In genomic region chr14:41112944-41113343, GRCm38 (mm10) we compare ENCODE assay signal across 41 mouse cellular contexts. TPM values are rescaled to one million over a fixed set of nuclear protein-coding genes. Genes with fewer than 3 reads are reported as not detected.
"Had no signal": no experiment of that assay in that cellular context is flagged by ENCODE, and none has a peak within 500 bp of the region (broad histone marks: within the 10 kb centered on the region; RNA-seq: fewer than 3 reads in every experiment).

No protein-coding gene starts in this region.

- H3K4me2 ChIP-seq: heart, embryonic 11.5 days; heart, embryonic 13.5 days; heart, embryonic 15.5 days; hindbrain, embryonic 13.5 days; hindbrain, embryonic 15.5 days; kidney, embryonic 15.5 days; limb, embryonic 13.5 days; limb, embryonic 15.5 days had no signal

- H3K9ac ChIP-seq: forebrain, postnatal 0 days; heart, embryonic 13.5 days; heart, embryonic 15.5 days; hindbrain, embryonic 13.5 days; hindbrain, embryonic 15.5 days; kidney, embryonic 15.5 days; limb, embryonic 13.5 days; limb, embryonic 15.5 days had no signal

- DNase-seq: forebrain, postnatal 0 days; gastrocnemius, postnatal 14 days; gastrocnemius, postnatal 36 days; heart, adult 2 months; heart, postnatal 14 days; heart, postnatal 36 days; kidney, adult 11 months; kidney, adult 2 months; kidney, adult 9 months; kidney, postnatal 14 days; kidney, postnatal 36 days; layer of hippocampus, adult 9-11 months; layer of hippocampus, postnatal 36 days; left cerebral cortex, postnatal 4 days had no signal

- H3K27me3 ChIP-seq: heart, embryonic 13.5 days; heart, embryonic 15.5 days; hindbrain, embryonic 13.5 days; hindbrain, embryonic 15.5 days; kidney, embryonic 15.5 days; limb, embryonic 13.5 days; limb, embryonic 15.5 days had no signal

- ATAC-seq: forebrain, postnatal 0 days; hindbrain, postnatal 0 days; intestine, embryonic 16.5 days had no signal

- H3K36me3 ChIP-seq: heart, embryonic 13.5 days; heart, embryonic 15.5 days; hindbrain, embryonic 13.5 days; hindbrain, embryonic 15.5 days; kidney, embryonic 15.5 days; limb, embryonic 13.5 days; limb, embryonic 15.5 days had no signal

- H3K9me3 ChIP-seq: heart, embryonic 13.5 days; heart, embryonic 15.5 days; hindbrain, embryonic 13.5 days; hindbrain, embryonic 15.5 days; kidney, embryonic 15.5 days; limb, embryonic 13.5 days; limb, embryonic 15.5 days had no signal

- H3K27ac ChIP-seq: heart, adult 2 months; heart, embryonic 13.5 days; heart, embryonic 15.5 days; hindbrain, embryonic 13.5 days; hindbrain, embryonic 15.5 days; hindbrain, postnatal 0 days; kidney, embryonic 15.5 days; kidney, postnatal 0 days; limb, embryonic 13.5 days; limb, embryonic 15.5 days had no signal

- H3K4me3 ChIP-seq: heart, adult 2 months; heart, embryonic 13.5 days; heart, embryonic 15.5 days; hindbrain, embryonic 13.5 days; hindbrain, embryonic 15.5 days; kidney, embryonic 15.5 days; limb, embryonic 13.5 days; limb, embryonic 15.5 days had no signal

- H3K4me1 ChIP-seq: hindbrain, embryonic 13.5 days; hindbrain, embryonic 15.5 days; kidney, embryonic 15.5 days; limb, embryonic 13.5 days; limb, embryonic 15.5 days had no signal

RNA-seq across cellular contexts. Expression of gene Mat1a, which starts 8.1 kb away (rescaled TPM):
- total RNA-seq: forebrain, postnatal 0 days; gastrocnemius, postnatal 14 days; heart, adult 2 months; heart, postnatal 36 days; hematopoietic stem cell, adult 5-6 weeks; hindbrain, postnatal 0 days; layer of hippocampus, adult 18-20 months; layer of hippocampus, postnatal 14 days; layer of hippocampus, postnatal 36 days; left cerebral cortex, adult 18-20 months; left cerebral cortex, adult 8-10 months; left cerebral cortex, postnatal 10 days; left cerebral cortex, postnatal 25 days; left cerebral cortex, postnatal 4 days had no signal
- polyA plus RNA-seq: forebrain, postnatal 0 days; hindbrain, embryonic 11.5 days; hindbrain, embryonic 13.5 days; hindbrain, embryonic 15.5 days; hindbrain, postnatal 0 days; large intestine, adult 2 months; limb, embryonic 11.5 days; limb, embryonic 13.5 days had no signal

RNA-seq across cellular contexts. Expression of gene Sftpa1, which starts 18.6 kb away (rescaled TPM):
- total RNA-seq: forebrain, postnatal 0 days; gastrocnemius, adult 18-20 months; gastrocnemius, adult 8-10 months; gastrocnemius, postnatal 14 days; gastrocnemius, postnatal 36 days; heart, adult 2 months; heart, postnatal 36 days; hematopoietic stem cell, adult 5-6 weeks; hindbrain, postnatal 0 days; layer of hippocampus, adult 18-20 months; layer of hippocampus, adult 8-10 months; layer of hippocampus, postnatal 14 days; layer of hippocampus, postnatal 36 days; left cerebral cortex, adult 18-20 months; left cerebral cortex, adult 8-10 months; left cerebral cortex, postnatal 10 days; left cerebral cortex, postnatal 25 days; left cerebral cortex, postnatal 4 days had no signal
- polyA plus RNA-seq: forebrain, postnatal 0 days; gonadal fat pad, adult 2 months; hindbrain, embryonic 11.5 days; hindbrain, embryonic 13.5 days; hindbrain, embryonic 15.5 days; hindbrain, postnatal 0 days; intestine, embryonic 14.5 days; intestine, embryonic 16.5 days; kidney, adult 2 months; kidney, embryonic 15.5 days; large intestine, adult 2 months; limb, embryonic 11.5 days; limb, embryonic 13.5 days; limb, embryonic 15.5 days had no signal

RNA-seq across cellular contexts. Expression of gene Mbl1, which starts 38.3 kb away (rescaled TPM):
- total RNA-seq: forebrain, postnatal 0 days; gastrocnemius, adult 18-20 months; gastrocnemius, adult 8-10 months; gastrocnemius, postnatal 14 days; gastrocnemius, postnatal 36 days; heart, adult 2 months; heart, postnatal 14 days; heart, postnatal 36 days; hematopoietic stem cell, adult 5-6 weeks; hindbrain, postnatal 0 days; layer of hippocampus, adult 18-20 months; layer of hippocampus, adult 8-10 months; layer of hippocampus, postnatal 14 days; layer of hippocampus, postnatal 36 days; left cerebral cortex, adult 18-20 months; left cerebral cortex, adult 8-10 months; left cerebral cortex, postnatal 10 days; left cerebral cortex, postnatal 25 days; left cerebral cortex, postnatal 4 days had no signal
- polyA plus RNA-seq: forebrain, postnatal 0 days; gonadal fat pad, adult 2 months; heart, adult 2 months; heart, embryonic 11.5 days; heart, embryonic 13.5 days; heart, embryonic 15.5 days; heart, postnatal 0 days; hindbrain, embryonic 11.5 days; hindbrain, embryonic 13.5 days; hindbrain, embryonic 15.5 days; hindbrain, postnatal 0 days; intestine, embryonic 14.5 days; kidney, postnatal 0 days; large intestine, adult 2 months; limb, embryonic 11.5 days; limb, embryonic 13.5 days; limb, embryonic 15.5 days had no signal

RNA-seq across cellular contexts. Expression of gene Dydc1, which starts 40.2 kb away (rescaled TPM):
- total RNA-seq: forebrain, postnatal 0 days; gastrocnemius, adult 18-20 months; gastrocnemius, adult 8-10 months; gastrocnemius, postnatal 14 days; gastrocnemius, postnatal 36 days; heart, adult 2 months; heart, postnatal 14 days; heart, postnatal 36 days; hematopoietic stem cell, adult 5-6 weeks; hindbrain, postnatal 0 days; layer of hippocampus, adult 18-20 months; layer of hippocampus, adult 8-10 months; layer of hippocampus, postnatal 14 days; layer of hippocampus, postnatal 36 days; left cerebral cortex, adult 18-20 months; left cerebral cortex, adult 8-10 months; left cerebral cortex, postnatal 10 days; left cerebral cortex, postnatal 25 days; left cerebral cortex, postnatal 4 days had no signal
- polyA plus RNA-seq: gonadal fat pad, adult 2 months; heart, adult 2 months; heart, embryonic 11.5 days; heart, embryonic 13.5 days; heart, embryonic 15.5 days; heart, postnatal 0 days; hindbrain, embryonic 15.5 days; hindbrain, postnatal 0 days; intestine, embryonic 14.5 days; intestine, embryonic 16.5 days; kidney, adult 2 months; kidney, postnatal 0 days; large intestine, adult 2 months; limb, embryonic 11.5 days; limb, embryonic 13.5 days; limb, embryonic 15.5 days had no signal

RNA-seq across cellular contexts. Expression of gene Dydc2, which starts 43.9 kb away (rescaled TPM):
- total RNA-seq: gastrocnemius, adult 18-20 months; gastrocnemius, adult 8-10 months; gastrocnemius, postnatal 14 days; gastrocnemius, postnatal 36 days; heart, adult 2 months; heart, postnatal 14 days; heart, postnatal 36 days; hematopoietic stem cell, adult 5-6 weeks; hindbrain, postnatal 0 days had no signal
- polyA plus RNA-seq: heart, adult 2 months; heart, embryonic 15.5 days; heart, postnatal 0 days; intestine, embryonic 14.5 days; intestine, embryonic 16.5 days; kidney, adult 2 months; kidney, embryonic 15.5 days; kidney, postnatal 0 days; large intestine, adult 2 months; limb, embryonic 11.5 days; limb, embryonic 13.5 days; limb, embryonic 15.5 days had no signal
